ENCODE assay signal across 8 mouse cellular contexts in genomic region chr1:133800512-133800911, GRCm38 (mm10). TPM values are rescaled to one million over a fixed set of nuclear protein-coding genes. Genes with fewer than 3 reads are reported as not detected.
DNase-seq lines count a peak whose midpoint lies in the region; ATAC-seq and TF ChIP-seq lines count a peak whose summit lies in the region.

No protein-coding gene starts in this region.

- H3K4me3 ChIP-seq in heart, embryonic 15.5 days: peak overlapping the region; percentile 81
- peak overlapping the region; percentile 79 for H3K4me3 ChIP-seq in ES-Bruce4 (ENCODE audit: low read depth, low read length)
- peak overlapping the region; percentile 64 for H3K4me3 ChIP-seq in limb, embryonic 13.5 days
- H3K4me3 ChIP-seq in stomach, embryonic 15.5 days (replicated peaks): peak overlapping the region; percentile 59

- no peaks in the 10 kb centered on the region for H3K9me3 ChIP-seq in heart, embryonic 15.5 days (replicated peaks)
- no peaks in the 10 kb centered on the region for H3K9me3 ChIP-seq in ES-Bruce4 (replicated peaks; ENCODE audit: control insufficient read depth, insufficient read depth, low read length, poor library complexity, severe bottlenecking)
- no peaks in the 10 kb centered on the region for H3K9me3 ChIP-seq in limb, embryonic 13.5 days
- H3K9me3 ChIP-seq in stomach, embryonic 15.5 days: no peaks in the 10 kb centered on the region

- WGBS in heart, embryonic 15.5 days: under 1% methylated on average over 16 of the region's 16 CpGs
- WGBS in limb, embryonic 13.5 days: 0% methylated on average over 16 of the region's 16 CpGs
- under 1% methylated on average over 16 of the region's 16 CpGs for WGBS in stomach, embryonic 15.5 days

- H3K9ac ChIP-seq in heart, embryonic 15.5 days: peak overlapping the region; percentile 70
- peak overlapping the region; percentile 39; the same call in 1 of the 2 replicates for H3K9ac ChIP-seq in ES-Bruce4 (ENCODE audit: low read depth, poor library complexity, severe bottlenecking)
- peak overlapping the region; percentile 73 for H3K9ac ChIP-seq in limb, embryonic 13.5 days
- H3K9ac ChIP-seq in stomach, embryonic 15.5 days: peak overlapping the region; percentile 19; the same call in 1 of the 2 replicates

- H3K4me2 ChIP-seq in heart, embryonic 15.5 days: peak overlapping the region; percentile 95
- H3K4me2 ChIP-seq in limb, embryonic 13.5 days (replicated peaks): peak overlapping the region; percentile 94
- H3K4me2 ChIP-seq in stomach, embryonic 15.5 days: peak overlapping the region; percentile 91

- peaks cover 41% of the 10 kb centered on the region for H3K4me1 ChIP-seq in heart, embryonic 15.5 days (replicated peaks)
- peaks cover 5% of the 10 kb centered on the region for H3K4me1 ChIP-seq in ES-Bruce4 (ENCODE audit: control insufficient read depth, insufficient read depth, low read length)
- H3K4me1 ChIP-seq in limb, embryonic 13.5 days: peaks cover 32% of the 10 kb centered on the region
- H3K4me1 ChIP-seq in stomach, embryonic 15.5 days: peaks cover 32% of the 10 kb centered on the region

- no peaks in the 10 kb centered on the region for H3K27me3 ChIP-seq in heart, embryonic 15.5 days
- no peaks in the 10 kb centered on the region for H3K27me3 ChIP-seq in ES-Bruce4 (ENCODE audit: control insufficient read depth, insufficient read depth, low read length, poor library complexity, severe bottlenecking)
- peaks cover 9% of the 10 kb centered on the region; the same call in 1 of the 2 replicates for H3K27me3 ChIP-seq in limb, embryonic 13.5 days
- no peaks in the 10 kb centered on the region for H3K27me3 ChIP-seq in stomach, embryonic 15.5 days (replicated peaks)

- H3K27ac ChIP-seq in heart, embryonic 15.5 days: peak overlapping the region; percentile 74
- H3K27ac ChIP-seq in ES-Bruce4 (ENCODE audit: insufficient read depth, low read length): no peak overlapping the region
- peak overlapping the region; percentile 44; the same call in 1 of the 2 replicates for H3K27ac ChIP-seq in limb, embryonic 13.5 days
- H3K27ac ChIP-seq in stomach, embryonic 15.5 days: peak overlapping the region; percentile 72

- TF ChIP-seq POLR2A in ES-Bruce4 (IDR thresholded peaks at IDR 0.05; ENCODE audit: insufficient read depth, low read length): no peak

- no peak for TF ChIP-seq EP300 in ES-Bruce4 (IDR thresholded peaks at IDR 0.05; ENCODE audit: insufficient read depth, low read depth, low read length)

- H3K36me3 ChIP-seq in heart, embryonic 15.5 days: no peaks in the 10 kb centered on the region
- H3K36me3 ChIP-seq in ES-Bruce4 (ENCODE audit: control insufficient read depth, insufficient read depth, low read length, poor library complexity, severe bottlenecking): no peaks in the 10 kb centered on the region
- no peaks in the 10 kb centered on the region for H3K36me3 ChIP-seq in limb, embryonic 13.5 days
- 0 out of 2 replicates have a peak, but pooled peaks cover 5% of the 10 kb centered on the region for H3K36me3 ChIP-seq in stomach, embryonic 15.5 days

- peak; percentile 20 for ATAC-seq in heart, embryonic 15.5 days (replicated peaks; ENCODE audit: insufficient number of reproducible peaks, insufficient read depth, low FRiP score, low read depth)
- ATAC-seq in erythroblast, adult 5-6 weeks (replicated peaks; ENCODE audit: low FRiP score, poor library complexity, severe bottlenecking): peak; percentile 11
- peak; percentile 48; the same call in 1 of the 2 replicates for ATAC-seq in limb, embryonic 13.5 days (ENCODE audit: low FRiP score, low read depth)
- ATAC-seq in stomach, embryonic 15.5 days (ENCODE audit: insufficient read depth, low FRiP score, low read depth): 0 out of 2 replicates have a peak, but pooled peaks have one; percentile 0

- intact Hi-C loops in left cerebral cortex, postnatal 25 days (cut with DNase I): loop anchor here (2.0 kb wide), 1 partner anchor 96 kb away; no protein-coding TSS in a partner anchor

- DNase-seq in heart, adult 18-20 months: no peak
- no peak for DNase-seq in frontal cortex, postnatal 25 days (ENCODE audit: low spot score in 2 of 2)
- no peak for DNase-seq in left cerebral cortex, postnatal 25 days (ENCODE audit: low spot score in 2 of 2)

- no peak for TF ChIP-seq CTCF in ES-Bruce4 (IDR thresholded peaks at IDR 0.05; ENCODE audit: low read depth, low read length)

RNA-seq across cellular contexts. Expression of gene Atp2b4, which starts 0.3 kb away (rescaled TPM):
- polyA plus RNA-seq in heart, embryonic 15.5 days (2015; fragmentation: Nextera tagmentation; extraction: Ambion mirVana): 11.2 and 13.6 TPM in 2 replicates
- 10 to 100 TPM; 17.2 to 19.3 TPM for total RNA-seq in heart, adult 18-20 months (2021)
- polyA plus RNA-seq in ES-Bruce4 (2011; ENCODE audit: insufficient read depth, insufficient read length, low read depth, missing spikeins): 16.1 and 19.4 TPM in 2 replicates
- total RNA-seq in erythroblast, adult 5-6 weeks (2015; ENCODE audit: low replicate concordance): 241 and 319 TPM in 2 replicates
- 404 and 444 TPM in 2 replicates for total RNA-seq in erythroblast, adult 5-6 weeks (2017; ENCODE audit: low replicate concordance)
- polyA plus RNA-seq in limb, embryonic 13.5 days (2015; fragmentation: Nextera tagmentation; extraction: Ambion mirVana): 11.7 and 15.3 TPM in 2 replicates
- 21.5 and 22.0 TPM in 2 replicates for polyA plus RNA-seq in stomach, embryonic 15.5 days (2015; fragmentation: Nextera tagmentation; extraction: Ambion mirVana)
- 100 to 1,000 TPM; 201 to 257 TPM for total RNA-seq in left cerebral cortex, postnatal 25 days (2021)

Comparison
In these comparisons a context has a peak if more than half of its experiments do, and no peak if none do; other contexts are left out.
1. H3K9ac ChIP-seq: peak in every context shown above with its lines; median percentile 73 in limb, embryonic 13.5 days; 70 in heart, embryonic 15.5 days; 39 in ES-Bruce4; 19 in stomach, embryonic 15.5 days.